Mouse (Mus musculus) adrenal gland, postnatal 14 days (tissue): Measurements from ENCODE around the gene Nup50. TPM values are rescaled to one million over a fixed set of nuclear protein-coding genes. Genes with fewer than 3 reads are reported as not detected.

Source experiments
- DNase-seq: peaks from one replicate; pipeline ENCODE4 v3.0.0; 2021; ENCODE audit warnings: mixed read lengths
- microRNA-seq, 2 experiments: library from miRNA; unstranded; fragments of <30 nt; microRNA quantifications; one replicate each; pipeline ENCODE4 v1.2.0; 2021
- total RNA-seq: library from RNA; stranded (reverse); gene quantifications from 2 replicates; pipeline ENCODE4 v1.2.3, GENCODE M21; 2021

The Nup50 gene
- total RNA-seq, 1 experiment from 2014 or later, result 30.9 TPM

- DNase-seq, result no peak
Measured at GRCm38 (mm10) chr15:84989098-84989497, 65.9 kb downstream of the Nup50 start.

- DNase-seq, result no peak
Measured at GRCm38 (mm10) chr15:84989771-84990170, 66.6 kb downstream of the Nup50 start.

Small RNA genes lying within 50 kb of the gene (microRNA-seq; reads per million reads assigned to microRNA genes)
- gene Mir1249, result 74.2 to 118 reads per million in 2 experiments

Other genes starting within 250 kb of the Nup50 start
- 0.83 and 1.2 TPM in 2 replicates for gene Arhgap8, start 203.4 kb upstream of the Nup50 start, total RNA-seq
- 2.3 and 3.6 TPM in 2 replicates for gene Phf21b, start 67.4 kb upstream of the Nup50 start, total RNA-seq
- gene Gm29666, start 3.4 kb upstream of the Nup50 start, total RNA-seq, result 0.30 TPM in 2 replicates
- gene 5031439G07Rik, start 65.1 kb downstream of the Nup50 start, total RNA-seq, result 24.9 and 32.2 TPM in 2 replicates
- gene Upk3a, start 93.7 kb downstream of the Nup50 start, total RNA-seq, result not detected in 2 replicates
- 12.6 and 15.5 TPM in 2 replicates for gene Fam118a, start 105.5 kb downstream of the Nup50 start, total RNA-seq
- gene Smc1b, start 208.6 kb downstream of the Nup50 start, total RNA-seq, result 0.11 and 0.41 TPM in 2 replicates
- gene Ribc2, start 208.7 kb downstream of the Nup50 start, total RNA-seq, result not detected in 2 replicates